Mouse (Mus musculus) kidney, postnatal 10 days (tissue): ENCODE data around the gene Klk11.

Experiments
- DNase-seq: peaks from one replicate; pipeline ENCODE4 v3.0.0; 2021; ENCODE audit warnings: mixed read lengths

Klk11 gene

GRCm38 (mm10) chr7:43797333-43797769, 22.9 kb downstream of the Klk11 start, which contains the start of gene Klk8:
TSS of gene Klk8 (plus strand) at chr7:43797577.
- peak; percentile 42 for DNase-seq

GRCm38 (mm10) chr7:43797844-43798462, 23.5 kb downstream of the Klk11 start:
- DNase-seq, result peak; percentile 16

GRCm38 (mm10) chr7:43799876-43800275, 25.5 kb downstream of the Klk11 start:
- no peak for DNase-seq

GRCm38 (mm10) chr7:43810994-43811393, 36.6 kb downstream of the Klk11 start, which contains the start of gene Klk7:
TSS of gene Klk7 (plus strand) at chr7:43811294.
- no peak for DNase-seq

GRCm38 (mm10) chr7:43815211-43815610, 40.8 kb downstream of the Klk11 start:
- no peak for DNase-seq

- no peak for DNase-seq
Observed at GRCm38 (mm10) chr7:43816746-43817145, 42.3 kb downstream of the Klk11 start.

- DNase-seq, result no peak
Observed at GRCm38 (mm10) chr7:43821581-43821980, 47.2 kb downstream of the Klk11 start.

- no peak for DNase-seq
Observed at GRCm38 (mm10) chr7:43824199-43824598, 49.8 kb downstream of the Klk11 start, which contains the start of gene Klk6. TSS of gene Klk6 (plus strand) at chr7:43824499.

GRCm38 (mm10) chr7:43826056-43826455, 51.7 kb downstream of the Klk11 start:
- DNase-seq, result no peak

GRCm38 (mm10) chr7:43827706-43828105, 53.3 kb downstream of the Klk11 start:
- no peak for DNase-seq
